Mouse (Mus musculus): ENCODE results near the gene Phex. TPM values are rescaled to one million over a fixed set of nuclear protein-coding genes. Genes with fewer than 3 reads are reported as not detected.

Gene Phex
- under 1 TPM; 0.09 to 0.13 TPM for polyA plus RNA-seq (2017; shearing (Covaris generic))

- ATAC-seq, result no peak
Observed at GRCm38 (mm10) chrX:157415212-157415611, at the start of gene Phex. Phex (minus strand) TSS chrX:157415312.

DNA sequence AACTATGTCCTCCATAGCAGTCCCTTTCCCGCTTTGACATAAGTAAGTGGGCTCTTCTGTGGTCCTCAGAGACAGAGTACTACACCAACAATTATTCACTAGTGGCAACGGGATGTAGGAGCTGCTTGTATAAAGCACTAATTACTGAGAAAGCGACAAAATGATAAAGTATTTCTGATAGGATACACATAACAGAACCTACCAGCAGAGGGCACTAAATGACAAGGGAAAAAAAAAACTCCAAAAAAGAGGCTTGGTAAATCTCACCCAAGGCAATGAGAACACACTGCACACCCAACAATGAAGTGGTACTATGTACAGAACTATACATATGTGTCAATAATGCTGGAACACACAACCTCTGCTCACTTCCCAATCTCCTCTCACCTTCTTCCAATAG lies 47.6 kb upstream of the Phex start:
- peak; percentile 61 for ATAC-seq

- ATAC-seq, result peak; percentile 81
Observed at GRCm38 (mm10) chrX:157454430-157454829, 39.3 kb upstream of the Phex start.

DNA sequence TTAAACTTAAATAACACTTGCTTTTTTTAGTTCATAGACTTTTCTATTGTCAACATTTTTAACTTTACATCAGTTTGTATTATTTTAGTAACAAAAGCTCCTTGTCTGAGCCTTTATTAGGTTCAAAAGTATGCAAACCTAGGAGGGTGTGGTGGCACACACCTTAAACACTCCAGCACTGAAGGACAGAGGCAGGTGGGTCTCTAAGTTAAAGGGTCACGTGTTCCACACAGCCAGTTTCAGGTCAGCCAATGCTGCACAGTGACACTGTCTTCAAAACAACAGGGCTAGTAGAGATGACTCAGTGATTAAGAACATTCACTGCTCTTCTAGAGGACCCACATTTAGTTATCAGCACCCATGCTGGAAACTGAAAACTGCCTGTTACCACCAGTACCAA lies 33.9 kb upstream of the Phex start:
- no peak for ATAC-seq

GRCm38 (mm10) chrX:157447431-157447830 lies 32.3 kb upstream of the Phex start:
- no peak for ATAC-seq

- ATAC-seq, result no peak
Observed at GRCm38 (mm10) chrX:157434768-157435167, 19.7 kb upstream of the Phex start.

GRCm38 (mm10) chrX:157419451-157419850 lies 4.3 kb upstream of the Phex start:
- ATAC-seq, result no peak

DNA sequence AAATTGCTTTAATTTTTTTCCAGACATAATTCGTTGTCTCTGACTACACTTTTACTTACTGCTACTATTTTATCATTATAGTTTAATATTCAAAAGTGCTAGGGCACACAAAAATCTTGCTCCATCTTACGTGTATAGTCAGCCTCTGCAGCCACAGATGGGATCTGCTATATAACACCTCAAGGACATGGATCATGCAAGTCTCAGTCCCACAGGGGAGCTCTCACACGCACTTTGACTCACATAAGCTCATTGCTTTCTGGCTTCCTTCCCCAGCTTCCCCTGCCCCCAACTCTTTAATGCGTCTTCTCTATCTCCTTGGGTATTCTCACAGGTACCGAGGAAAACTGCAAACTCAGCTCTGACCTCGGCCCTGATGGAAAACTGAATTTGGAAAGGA lies 10.2 kb downstream of the Phex start:
- ATAC-seq, result no peak

DNA sequence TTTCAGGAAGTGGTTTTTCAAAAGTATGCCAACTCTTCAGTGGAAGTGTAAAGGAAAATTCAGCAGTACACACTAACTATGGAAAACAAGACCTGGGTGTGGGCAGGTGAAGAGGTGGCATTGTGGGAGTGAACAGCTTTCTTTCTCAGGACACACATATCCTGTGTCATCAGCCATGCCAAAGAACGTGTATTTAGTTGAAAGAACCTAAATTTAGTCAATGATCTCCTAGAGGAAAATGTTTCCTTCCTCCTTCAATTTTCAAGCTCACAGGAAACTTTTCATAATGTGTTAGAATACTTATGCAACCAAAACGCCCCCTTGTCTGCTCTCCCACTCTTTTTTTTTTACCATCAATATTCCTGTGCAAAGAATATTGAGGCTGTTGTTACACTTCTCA lies 23.9 kb downstream of the Phex start:
- ATAC-seq, result no peak

- no peak for ATAC-seq
Observed at GRCm38 (mm10) chrX:157390102-157390501, 25.0 kb downstream of the Phex start.

GRCm38 (mm10) chrX:157388419-157388818 lies 26.7 kb downstream of the Phex start:
- ATAC-seq, result no peak

DNA sequence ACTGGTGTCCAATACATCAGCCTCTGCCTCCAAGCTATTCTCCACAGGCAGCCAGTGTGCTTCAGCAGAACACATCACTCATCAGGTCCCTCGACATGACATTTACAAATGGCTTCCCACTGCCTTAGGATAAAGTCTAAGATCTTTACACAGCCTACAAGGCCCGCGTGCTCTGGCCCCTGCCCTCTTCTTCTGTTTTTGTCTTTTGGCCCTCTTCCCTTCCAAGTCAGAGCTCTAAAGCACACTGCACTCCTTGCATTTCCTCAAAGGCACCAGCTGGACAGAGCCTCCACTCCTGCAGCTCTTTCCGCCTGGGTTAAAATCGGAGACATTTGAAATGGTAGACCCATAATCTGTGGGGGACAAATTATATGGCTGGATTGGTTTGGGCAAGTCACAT lies 28.1 kb downstream of the Phex start:
- ATAC-seq, result no peak

GRCm38 (mm10) chrX:157378822-157379221 lies 36.3 kb downstream of the Phex start:
- ATAC-seq, result no peak

DNA sequence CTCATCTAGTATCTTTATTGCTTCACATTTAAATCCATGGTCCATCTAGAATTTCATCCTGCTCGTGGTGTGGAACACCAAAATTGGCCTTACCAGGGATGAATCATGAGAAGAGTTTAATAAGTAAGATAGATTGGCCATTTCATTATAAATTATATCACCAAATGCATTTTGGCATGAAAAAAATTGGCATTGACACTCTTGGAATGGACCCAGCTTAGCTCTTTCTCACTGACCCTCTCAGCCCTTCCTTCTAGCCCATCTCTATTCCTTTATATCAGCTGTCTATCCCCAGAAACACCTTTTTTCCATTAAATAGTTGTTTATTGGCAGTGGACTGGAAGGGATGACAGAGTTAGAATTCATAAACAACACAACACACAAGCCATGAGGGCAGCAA lies 37.7 kb downstream of the Phex start:
- no peak for ATAC-seq

DNA sequence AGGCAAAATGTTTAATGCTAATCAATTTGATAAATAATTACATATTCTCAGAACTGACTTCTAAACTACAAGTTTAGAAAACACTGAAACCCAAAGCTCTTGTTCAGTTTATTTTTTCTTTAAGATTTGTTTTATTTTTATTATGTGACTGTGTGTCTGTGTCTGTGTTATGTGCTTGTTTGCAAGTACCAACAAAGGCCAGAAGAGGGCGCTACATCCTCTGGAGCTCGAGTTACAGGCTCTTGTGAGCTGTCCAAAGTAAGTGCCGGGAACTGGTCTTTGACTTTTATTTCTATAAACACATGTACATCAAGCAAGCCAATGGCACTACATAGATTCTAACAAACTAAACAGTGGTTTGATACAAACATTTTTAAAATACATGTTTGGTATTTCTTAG lies 41.2 kb downstream of the Phex start:
- ATAC-seq, result no peak

- no peak for ATAC-seq
Observed at GRCm38 (mm10) chrX:157369166-157369565, 45.9 kb downstream of the Phex start.

DNA sequence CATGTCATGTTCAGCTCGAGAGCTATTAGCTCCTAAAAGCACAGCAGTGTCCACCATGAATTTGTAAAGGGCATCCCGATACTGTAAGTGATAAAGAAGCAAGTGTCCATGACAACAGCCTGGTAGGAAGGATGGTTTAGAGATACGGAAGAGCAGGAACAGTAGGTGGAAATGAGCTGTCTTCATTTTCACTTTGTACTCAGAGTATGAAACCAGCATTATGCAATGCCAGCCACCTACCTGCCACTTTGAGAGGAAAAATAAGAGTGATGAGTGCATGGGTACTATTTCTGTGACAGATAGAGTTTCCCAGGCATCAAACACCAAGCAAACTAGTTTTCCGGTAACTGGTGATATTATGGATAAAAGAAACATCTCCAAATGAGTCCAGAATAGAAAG lies 59.6 kb downstream of the Phex start:
- ATAC-seq, result no peak

- no peak for ATAC-seq
Observed at GRCm38 (mm10) chrX:157346201-157346600, 68.9 kb downstream of the Phex start.

DNA sequence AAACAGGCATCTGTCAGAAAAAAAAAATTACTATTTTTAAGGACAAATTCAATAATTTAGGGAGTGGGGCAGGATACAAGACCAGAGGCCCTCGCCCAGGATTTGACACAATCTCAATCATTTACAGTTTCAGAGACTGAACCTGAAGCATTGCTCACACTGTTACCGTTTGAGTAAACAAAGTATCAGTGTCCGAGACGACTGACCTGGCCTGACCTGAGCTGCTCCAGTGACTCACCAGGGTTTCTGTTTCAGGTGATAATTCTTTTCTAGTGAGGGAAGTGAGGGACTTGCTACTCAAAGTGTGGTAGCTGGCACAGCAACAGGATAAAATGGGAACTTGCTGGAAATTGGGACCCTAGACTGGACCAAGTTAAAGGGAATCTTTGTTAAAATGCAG lies 80.4 kb downstream of the Phex start:
- no peak for ATAC-seq

DNA sequence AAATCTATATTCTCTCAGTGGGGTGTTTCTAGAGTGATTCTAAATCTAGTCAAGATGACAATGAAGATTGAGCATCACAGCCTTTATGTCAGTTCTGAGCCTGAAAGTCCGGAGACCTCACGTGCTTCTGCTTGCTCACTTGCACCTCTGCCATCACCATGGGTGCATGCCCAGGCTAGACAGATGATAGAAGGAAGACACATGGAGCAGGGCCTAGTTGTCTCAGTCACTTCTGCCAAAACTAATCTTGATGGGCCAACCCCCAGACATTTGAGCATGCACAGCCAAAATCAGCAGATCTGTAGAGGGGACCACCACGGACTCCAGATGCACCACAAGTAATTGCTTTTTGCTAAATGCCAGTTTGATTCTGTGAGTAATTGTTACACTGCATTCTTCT lies 85.3 kb downstream of the Phex start:
- ATAC-seq, result no peak

GRCm38 (mm10) chrX:157328396-157328795 lies 86.7 kb downstream of the Phex start:
- ATAC-seq, result no peak

- ATAC-seq, result no peak
Observed at GRCm38 (mm10) chrX:157327756-157328155, 87.4 kb downstream of the Phex start.

DNA sequence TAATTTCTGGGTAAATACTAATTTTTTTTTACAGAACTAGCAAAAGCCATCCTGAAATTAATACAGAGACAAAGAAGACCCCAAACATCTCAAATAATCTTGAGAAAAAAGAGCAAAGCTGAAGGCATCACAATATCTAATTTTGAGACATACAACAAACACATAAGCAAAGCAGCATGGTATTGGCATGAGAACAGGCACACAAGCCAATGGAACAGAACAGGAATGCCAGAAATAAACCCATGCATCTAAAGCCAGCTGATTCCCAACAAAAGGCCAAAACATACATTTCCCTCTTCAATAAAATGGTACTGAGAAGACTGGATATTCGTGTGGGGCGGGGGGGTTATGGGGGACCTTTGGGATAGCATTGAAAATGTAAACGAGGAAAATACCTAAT lies 90.7 kb downstream of the Phex start:
- ATAC-seq, result no peak

- no peak for ATAC-seq
Observed at GRCm38 (mm10) chrX:157310331-157310730, 104.8 kb downstream of the Phex start.

GRCm38 (mm10) chrX:157308171-157308570 lies 106.9 kb downstream of the Phex start:
- ATAC-seq, result no peak

DNA sequence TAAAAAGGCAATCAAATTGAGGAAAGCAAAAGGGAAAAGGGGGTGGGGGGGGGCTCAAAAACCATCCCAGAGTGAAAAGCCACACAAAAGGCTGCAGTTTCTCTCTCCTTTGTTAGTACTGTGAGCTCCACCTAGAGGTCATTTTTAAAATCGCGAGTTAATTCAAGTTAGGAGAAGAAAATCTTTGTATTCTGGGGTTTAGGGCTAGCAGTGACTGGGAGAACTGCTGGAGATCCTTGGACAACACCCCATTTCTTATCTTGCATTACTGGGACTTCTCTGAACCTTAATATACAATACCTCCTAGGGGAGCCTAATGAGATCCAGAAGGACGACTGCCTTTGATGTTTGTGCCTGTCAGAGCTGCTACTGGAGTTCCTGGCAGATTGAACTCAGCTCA lies 107.7 kb downstream of the Phex start:
- ATAC-seq, result no peak

Data from activated CD4-positive, CD25-positive, alpha-beta regulatory T cell, adult 4 months (primary cell).